Mouse (Mus musculus) neural tube, embryonic 13.5 days (tissue): ENCODE measurements around the gene Crnn. TPM values are rescaled to one million over a fixed set of nuclear protein-coding genes. Genes with fewer than 3 reads are reported as not detected.

Experiments used
- ATAC-seq: fragments of 200-750 bp; cut with Nextera tagmentation; 2 replicates; pipeline ENCODE4 v1.8.0; 2017; ENCODE audit warnings: low read depth, mild to moderate bottlenecking, moderate TSS enrichment, moderate library complexity
- H3K27ac ChIP-seq: fragments of 300-500 bp; sonication (generic); replicated peaks from 2 replicates; pipeline ENCODE4 v1.5.1; 2015; ENCODE audit warnings: moderate library complexity, mild to moderate bottlenecking, inconsistent platforms
- H3K27me3 ChIP-seq: fragments of 300-500 bp; sonication (generic); 2 replicates; pipeline ENCODE4 v1.6.1; 2015; ENCODE audit warnings: mild to moderate bottlenecking, inconsistent platforms
- H3K36me3 ChIP-seq: fragments of 300-500 bp; sonication (generic); 2 replicates; pipeline ENCODE4 v1.6.1; 2015; ENCODE audit warnings: mild to moderate bottlenecking, inconsistent platforms
- H3K4me1 ChIP-seq: fragments of 300-500 bp; sonication (generic); replicated peaks from 2 replicates; pipeline ENCODE4 v1.6.1; 2015; ENCODE audit warnings: inconsistent platforms
- H3K4me2 ChIP-seq: fragments of 300-500 bp; sonication (generic); 2 replicates; pipeline ENCODE4 v1.6.1; 2015; ENCODE audit warnings: inconsistent platforms, mild to moderate bottlenecking, moderate library complexity
- H3K4me3 ChIP-seq: fragments of 300-500 bp; sonication (generic); 2 replicates; pipeline ENCODE4 v1.5.1; 2015; ENCODE audit warnings: mild to moderate bottlenecking, inconsistent platforms
- H3K9ac ChIP-seq: fragments of 300-500 bp; sonication (generic); 2 replicates; pipeline ENCODE4 v1.6.1; 2015; ENCODE audit warnings: moderate library complexity, mild to moderate bottlenecking, inconsistent platforms
- H3K9me3 ChIP-seq: fragments of 300-500 bp; sonication (generic); 2 replicates; pipeline ENCODE4 v1.6.1; 2016; ENCODE audit warnings: inconsistent platforms
- WGBS: fragments of 180-500 bp; shearing (Covaris S2); methylation state at CpG from one replicate; pipeline ENCODE4 v1.1.7; 2015; 5-methylcytosine and 5-hydroxymethylcytosine counted together
- polyA plus RNA-seq: library from polyadenylated mRNA; unstranded; fragments of >200 nt; fragmentation: Nextera tagmentation; extraction: Ambion mirVana; gene quantifications from 2 replicates; pipeline ENCODE4 v1.2.1, GENCODE M21; 2015

Gene Crnn
- not detected in 2 replicates for polyA plus RNA-seq

- Histone ChIP-seq H3K9me3 (no peaks in the 10 kb centered on the region), H3K36me3 (no peaks in the 10 kb centered on the region), H3K4me1 (no peaks in the 10 kb centered on the region), H3K4me3 (no peak within 1 kb of the TSS), H3K4me2 (no peak within 1 kb of the TSS), H3K27me3 (no peaks in the 10 kb centered on the region), H3K27ac (no peak within 1 kb of the TSS), H3K9ac (no peak within 1 kb of the TSS)
- no peak for ATAC-seq
- 50% methylated on average over 1 of the region's 1 CpGs for WGBS
Observed at GRCm38 (mm10) chr3:93144510-93145051, at the start of gene Crnn. Gene Crnn (plus strand): TSS chr3:93144787.

DNA sequence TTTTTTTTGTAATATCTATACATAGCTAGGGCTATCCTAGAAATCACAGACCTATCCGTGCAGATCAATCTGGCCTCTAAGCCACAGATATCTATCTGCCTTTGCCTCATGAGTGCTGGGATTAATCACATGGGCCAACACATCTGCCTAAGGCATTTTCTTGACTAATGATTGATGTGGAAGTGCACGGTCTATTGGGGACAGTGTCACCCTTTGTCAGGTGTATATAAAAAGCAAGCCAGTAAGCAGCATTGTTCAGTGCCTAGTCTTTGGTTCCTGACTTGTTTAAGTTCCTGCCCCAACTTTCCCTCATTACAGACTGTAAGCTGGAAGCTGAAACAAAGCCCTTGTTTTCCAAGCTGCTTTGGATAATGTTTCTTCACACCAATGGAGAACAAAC is 48.1 kb upstream of the Crnn start:
- no peak for ATAC-seq
- Histone ChIP-seq H3K27ac (no peak overlapping the region), H3K4me2 (no peak overlapping the region), H3K4me1 (no peaks in the 10 kb centered on the region), H3K9ac (no peak overlapping the region), H3K36me3 (no peaks in the 10 kb centered on the region), H3K27me3 (no peaks in the 10 kb centered on the region), H3K9me3 (no peaks in the 10 kb centered on the region), H3K4me3 (no peak overlapping the region)
- 70% methylated on average over 2 of the region's 2 CpGs for WGBS

DNA sequence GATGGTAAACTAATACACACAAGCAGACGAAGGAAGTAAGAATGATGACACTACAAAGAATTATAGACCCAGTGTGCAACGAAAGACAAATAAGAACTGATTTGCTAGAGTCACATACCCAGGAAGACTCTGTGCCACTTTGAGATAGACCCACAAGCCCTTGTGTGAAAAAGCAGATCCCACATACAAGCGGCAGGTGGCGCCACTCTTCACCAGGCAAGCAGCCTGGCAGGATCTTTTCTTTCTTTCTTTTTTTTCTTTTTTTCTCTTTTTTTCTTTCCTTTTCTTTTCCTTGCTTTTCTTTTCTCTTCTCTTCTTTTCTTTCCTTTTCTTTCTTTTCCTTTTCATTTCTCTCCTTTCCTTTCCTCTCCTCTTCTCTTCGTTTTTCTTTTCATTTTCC is 32.9 kb upstream of the Crnn start:
- ATAC-seq, result no peak
- Histone ChIP-seq H3K9ac (no peak overlapping the region), H3K4me2 (no peak overlapping the region), H3K36me3 (no peaks in the 10 kb centered on the region), H3K4me1 (no peaks in the 10 kb centered on the region), H3K27me3 (no peaks in the 10 kb centered on the region), H3K27ac (no peak overlapping the region), H3K4me3 (no peak overlapping the region), H3K9me3 (no peaks in the 10 kb centered on the region)
- 41% methylated on average over 5 of the region's 5 CpGs for WGBS

GRCm38 (mm10) chr3:93114481-93114880 is 30.1 kb upstream of the Crnn start:
- H3K4me2 ChIP-seq, result no peak overlapping the region
- ATAC-seq, result no peak
- WGBS, result 7% methylated on average over 2 of the region's 2 CpGs
- no peaks in the 10 kb centered on the region for H3K27me3 ChIP-seq
- H3K9me3 ChIP-seq, result no peaks in the 10 kb centered on the region
- H3K27ac ChIP-seq, result no peak overlapping the region
- H3K4me3 ChIP-seq, result no peak overlapping the region
- H3K4me1 ChIP-seq, result no peaks in the 10 kb centered on the region
- H3K9ac ChIP-seq, result no peak overlapping the region
- no peaks in the 10 kb centered on the region for H3K36me3 ChIP-seq

- H3K4me3 ChIP-seq, result no peak overlapping the region
- no peak overlapping the region for H3K27ac ChIP-seq
- H3K4me2 ChIP-seq, result no peak overlapping the region
- 50% methylated on average over 4 of the region's 4 CpGs for WGBS
- H3K27me3 ChIP-seq, result no peaks in the 10 kb centered on the region
- H3K9me3 ChIP-seq, result no peaks in the 10 kb centered on the region
- no peak for ATAC-seq
- H3K36me3 ChIP-seq, result no peaks in the 10 kb centered on the region
- no peaks in the 10 kb centered on the region for H3K4me1 ChIP-seq
- no peak overlapping the region for H3K9ac ChIP-seq
Observed at GRCm38 (mm10) chr3:93119101-93119500, 25.5 kb upstream of the Crnn start.

DNA sequence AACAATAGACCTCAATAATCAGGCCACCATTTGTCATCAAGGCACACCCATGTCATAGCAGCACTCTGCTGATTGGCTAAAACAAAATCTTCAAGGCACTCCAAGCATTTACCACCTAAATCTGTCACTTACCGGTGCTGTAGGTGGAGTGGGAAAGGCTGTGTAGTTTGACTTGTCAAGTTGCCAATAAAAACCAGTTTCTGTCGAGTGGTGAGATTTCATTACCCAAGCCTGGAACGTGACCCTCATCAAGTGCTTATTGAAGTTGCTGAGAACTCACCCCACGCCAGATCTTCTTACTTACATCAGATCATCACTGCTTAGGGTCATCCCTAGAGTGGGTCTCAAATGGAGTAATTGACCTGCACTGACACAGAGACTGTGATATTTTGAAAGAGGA is 16.5 kb upstream of the Crnn start:
- H3K9ac ChIP-seq, result no peak overlapping the region
- H3K4me3 ChIP-seq, result no peak overlapping the region
- H3K4me1 ChIP-seq, result no peaks in the 10 kb centered on the region
- no peak for ATAC-seq
- no peaks in the 10 kb centered on the region for H3K36me3 ChIP-seq
- no peak overlapping the region for H3K27ac ChIP-seq
- H3K4me2 ChIP-seq, result no peak overlapping the region
- no peaks in the 10 kb centered on the region for H3K9me3 ChIP-seq
- 58% methylated on average over 4 of the region's 4 CpGs for WGBS
- H3K27me3 ChIP-seq, result no peaks in the 10 kb centered on the region

GRCm38 (mm10) chr3:93129076-93129475 is 15.5 kb upstream of the Crnn start:
- no peaks in the 10 kb centered on the region for H3K27me3 ChIP-seq
- H3K4me2 ChIP-seq, result no peak overlapping the region
- no peak overlapping the region for H3K4me3 ChIP-seq
- no peak for ATAC-seq
- no peaks in the 10 kb centered on the region for H3K9me3 ChIP-seq
- WGBS, result 58% methylated on average over 5 of the region's 5 CpGs
- H3K36me3 ChIP-seq, result no peaks in the 10 kb centered on the region
- H3K9ac ChIP-seq, result no peak overlapping the region
- no peak overlapping the region for H3K27ac ChIP-seq
- no peaks in the 10 kb centered on the region for H3K4me1 ChIP-seq

GRCm38 (mm10) chr3:93130460-93130859 is 14.1 kb upstream of the Crnn start:
- H3K36me3 ChIP-seq, result no peaks in the 10 kb centered on the region
- H3K4me1 ChIP-seq, result no peaks in the 10 kb centered on the region
- WGBS, result 17% methylated on average over 3 of the region's 3 CpGs
- H3K4me2 ChIP-seq, result no peak overlapping the region
- no peak overlapping the region for H3K27ac ChIP-seq
- no peak overlapping the region for H3K4me3 ChIP-seq
- H3K27me3 ChIP-seq, result no peaks in the 10 kb centered on the region
- H3K9ac ChIP-seq, result no peak overlapping the region
- no peaks in the 10 kb centered on the region for H3K9me3 ChIP-seq
- ATAC-seq, result 0 out of 2 replicates have a peak, but pooled peaks have one; percentile 50

- WGBS, result 22% methylated on average over 6 of the region's 6 CpGs
- no peak overlapping the region for H3K9ac ChIP-seq
- no peaks in the 10 kb centered on the region for H3K9me3 ChIP-seq
- H3K4me3 ChIP-seq, result no peak overlapping the region
- H3K4me1 ChIP-seq, result no peaks in the 10 kb centered on the region
- no peak overlapping the region for H3K27ac ChIP-seq
- H3K36me3 ChIP-seq, result no peaks in the 10 kb centered on the region
- ATAC-seq, result no peak
- H3K27me3 ChIP-seq, result no peaks in the 10 kb centered on the region
- no peak overlapping the region for H3K4me2 ChIP-seq
Observed at GRCm38 (mm10) chr3:93162502-93162901, 17.9 kb downstream of the Crnn start.

- H3K9ac ChIP-seq, result no peak overlapping the region
- no peaks in the 10 kb centered on the region for H3K9me3 ChIP-seq
- H3K4me2 ChIP-seq, result no peak overlapping the region
- H3K27ac ChIP-seq, result no peak overlapping the region
- ATAC-seq, result no peak
- H3K4me3 ChIP-seq, result no peak overlapping the region
- WGBS, result 55% methylated on average over 1 of the region's 1 CpGs
- H3K27me3 ChIP-seq, result no peaks in the 10 kb centered on the region
- no peaks in the 10 kb centered on the region for H3K4me1 ChIP-seq
- no peaks in the 10 kb centered on the region for H3K36me3 ChIP-seq
Observed at GRCm38 (mm10) chr3:93162996-93163592, 18.5 kb downstream of the Crnn start.

DNA sequence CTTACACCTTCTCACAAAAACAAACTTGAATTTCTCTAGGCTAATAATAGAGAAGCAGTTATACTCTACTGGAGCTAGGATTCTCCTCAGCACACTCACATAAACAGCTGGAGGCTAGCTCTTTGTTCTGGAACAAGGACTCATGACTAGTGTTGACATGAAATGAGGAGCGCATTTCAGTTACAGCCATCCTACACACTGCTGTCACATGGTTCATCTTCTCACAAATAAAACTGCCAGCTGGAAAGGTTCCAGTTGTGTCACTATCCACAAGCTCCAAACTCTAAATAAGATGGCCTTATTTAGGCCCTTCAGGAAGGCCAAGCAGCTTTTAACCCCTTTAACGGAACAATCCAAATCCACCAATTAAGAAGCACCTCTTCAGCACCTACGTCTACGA is 36.3 kb downstream of the Crnn start:
- H3K4me1 ChIP-seq, result no peaks in the 10 kb centered on the region
- no peaks in the 10 kb centered on the region for H3K27me3 ChIP-seq
- no peaks in the 10 kb centered on the region for H3K9me3 ChIP-seq
- H3K9ac ChIP-seq, result no peak overlapping the region
- no peaks in the 10 kb centered on the region for H3K36me3 ChIP-seq
- no peak for ATAC-seq
- WGBS, result 93% methylated on average over 4 of the region's 4 CpGs
- no peak overlapping the region for H3K4me3 ChIP-seq
- no peak overlapping the region for H3K27ac ChIP-seq
- H3K4me2 ChIP-seq, result no peak overlapping the region

DNA sequence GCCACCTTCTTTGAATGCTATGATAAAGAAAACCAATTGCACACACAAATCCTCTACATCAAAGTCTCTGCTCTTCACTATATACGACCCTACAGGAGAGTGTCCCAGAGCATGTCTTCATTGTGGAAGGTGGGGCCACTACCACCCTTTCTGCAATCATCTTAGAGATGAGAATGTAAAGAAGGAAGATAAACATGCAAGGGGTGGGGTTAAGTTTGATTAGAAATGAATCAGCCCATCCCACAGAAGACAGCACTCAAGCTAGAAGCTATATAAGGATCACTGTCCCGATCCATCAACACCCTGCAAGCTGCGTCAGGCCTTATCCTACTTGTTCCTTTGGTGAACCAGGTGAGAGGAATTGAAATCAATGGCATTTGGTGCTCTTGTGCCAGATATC is 52.4 kb downstream of the Crnn start, which contains the start of gene Flg2:
Flg2 (plus strand) TSS at position 301 of the 400 bp plus-strand sequence.
- H3K27me3 ChIP-seq, result no peaks in the 10 kb centered on the region
- no peak within 1 kb of the TSS for H3K4me3 ChIP-seq
- H3K9me3 ChIP-seq, result no peaks in the 10 kb centered on the region
- H3K4me1 ChIP-seq, result no peaks in the 10 kb centered on the region
- ATAC-seq, result no peak
- no peak within 1 kb of the TSS for H3K9ac ChIP-seq
- H3K36me3 ChIP-seq, result no peaks in the 10 kb centered on the region
- H3K27ac ChIP-seq, result no peak within 1 kb of the TSS
- 83% methylated on average over 3 of the region's 3 CpGs for WGBS
- H3K4me2 ChIP-seq, result no peak within 1 kb of the TSS
